Mouse (Mus musculus) heart, embryonic 16.5 days (tissue): ENCODE measurements around the gene Heatr5b. TPM values are rescaled to one million over a fixed set of nuclear protein-coding genes. Genes with fewer than 3 reads are reported as not detected.

Source experiments
- ATAC-seq: fragments of 200-750 bp; cut with Nextera tagmentation; replicated peaks from 2 replicates; pipeline ENCODE4 v1.8.0; 2017; ENCODE audit warnings: moderate number of reproducible peaks; ENCODE audit not compliant: insufficient read depth, low FRiP score; ENCODE audit errors: extremely low read depth
- H3K27ac ChIP-seq: fragments of 300-500 bp; sonication (generic); 2 replicates; pipeline ENCODE4 v1.5.1; 2014; ENCODE audit warnings: mild to moderate bottlenecking, low read length, control low read depth, moderate library complexity
- H3K27me3 ChIP-seq: fragments of 300-500 bp; sonication (generic); 2 replicates; pipeline ENCODE4 v1.6.1; 2014; ENCODE audit warnings: low read length, mixed read lengths; ENCODE audit not compliant: control insufficient read depth, insufficient read depth
- H3K36me3 ChIP-seq: fragments of 300-500 bp; sonication (generic); 2 replicates; pipeline ENCODE4 v1.6.1; 2014; ENCODE audit not compliant: control insufficient read depth, insufficient read depth
- H3K4me1 ChIP-seq: fragments of 300-500 bp; sonication (generic); 2 replicates; pipeline ENCODE4 v1.6.1; 2014; ENCODE audit warnings: low read length, mixed read lengths; ENCODE audit not compliant: control insufficient read depth, insufficient read depth
- H3K4me2 ChIP-seq: fragments of 300-500 bp; sonication (generic); 2 replicates; pipeline ENCODE4 v1.6.1; 2014; ENCODE audit warnings: low read depth, mild to moderate bottlenecking, control low read depth, low read length
- H3K4me3 ChIP-seq: fragments of 300-500 bp; sonication (generic); 2 replicates; pipeline ENCODE4 v1.5.1; 2014; ENCODE audit warnings: mild to moderate bottlenecking, control low read depth, low read length
- H3K9ac ChIP-seq: fragments of 300-500 bp; sonication (generic); 2 replicates; pipeline ENCODE4 v1.6.1; 2014; ENCODE audit warnings: low read length, control low read depth
- H3K9me3 ChIP-seq: fragments of 300-500 bp; sonication (generic); replicated peaks from 2 replicates; pipeline ENCODE4 v1.6.1; 2016; ENCODE audit warnings: low read length; ENCODE audit not compliant: control insufficient read depth
- WGBS: fragments of 180-500 bp; shearing (Covaris S2); extraction: QIAGEN DNeasy Blood & Tissue Kit; methylation state at CpG from one replicate; pipeline ENCODE4 v1.1.7; 2014; 5-methylcytosine and 5-hydroxymethylcytosine counted together
- polyA plus RNA-seq: library from polyadenylated mRNA; unstranded; fragments of >200 nt; fragmentation: Nextera tagmentation; extraction: Ambion mirVana; gene quantifications from 2 replicates; pipeline ENCODE4 v1.2.1, GENCODE M21; 2015

Heatr5b gene
- 24.7 and 28.7 TPM in 2 replicates for polyA plus RNA-seq

DNA sequence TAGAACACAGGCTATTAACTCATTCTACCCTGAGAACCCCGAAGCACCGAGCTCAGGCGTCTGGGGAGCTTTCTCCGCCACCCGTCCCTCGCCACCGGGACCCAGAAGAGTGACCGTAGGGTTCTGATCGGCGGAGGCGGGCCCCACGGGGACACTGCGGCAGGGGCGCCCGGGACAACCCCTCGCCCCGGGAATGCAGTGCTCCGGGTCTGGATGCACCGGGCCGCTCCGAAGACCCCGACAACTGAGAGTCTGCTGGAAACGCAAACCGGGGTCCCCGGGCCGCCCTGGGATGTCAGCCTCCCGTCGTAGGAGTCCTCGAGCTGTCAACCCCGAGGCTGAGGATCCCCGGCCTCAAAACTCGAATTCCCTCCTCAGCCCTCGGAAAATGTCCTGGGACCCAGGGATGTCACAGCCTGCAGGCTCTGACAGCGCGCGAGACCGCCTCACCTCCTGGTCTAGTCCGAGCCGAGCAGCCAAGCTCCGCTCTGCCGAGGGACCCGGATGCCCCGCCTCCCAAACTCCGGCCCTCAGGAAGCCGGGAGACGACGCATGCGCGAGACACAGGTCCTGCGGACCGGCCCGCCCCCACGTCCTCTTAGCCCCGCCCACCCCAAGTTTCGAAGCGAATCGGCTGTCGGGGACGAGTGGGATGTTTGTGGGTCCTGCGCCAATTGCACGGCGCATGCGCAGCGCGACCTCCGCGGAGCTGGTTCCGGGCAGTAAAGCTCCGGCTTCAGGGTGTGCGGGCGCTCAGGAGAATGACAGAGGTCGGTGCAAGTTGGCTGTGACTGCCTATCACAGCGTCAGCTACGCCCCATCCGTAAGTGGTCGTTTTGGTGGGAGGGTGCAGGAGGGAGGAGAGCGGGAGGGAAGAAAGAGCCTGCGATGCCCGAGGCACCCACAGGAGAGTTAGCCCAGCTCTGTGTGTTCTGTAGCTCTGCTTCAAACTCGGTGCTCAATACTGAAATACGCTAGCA, at the start of gene Heatr5b, which contains the start of gene Gpatch11:
Heatr5b (minus strand) TSS at position 509 of the 980 bp plus-strand sequence.
Gpatch11 (plus strand) TSS at position 712 of the 980 bp plus-strand sequence.
- Histone ChIP-seq H3K36me3 (peaks cover 18% of the 10 kb centered on the region), H3K27me3 (no peaks in the 10 kb centered on the region), H3K4me3 (peak within 1 kb of the TSS; percentile 94), H3K4me2 (peak within 1 kb of the TSS; percentile 91), H3K27ac (peak within 1 kb of the TSS; percentile 89), H3K9me3 (no peaks in the 10 kb centered on the region), H3K9ac (peak within 1 kb of the TSS; percentile 96), H3K4me1 (0 out of 2 replicates have a peak, but pooled peaks cover 5% of the 10 kb centered on the region)
- under 1% methylated on average over 81 of the region's 81 CpGs for WGBS
- ATAC-seq: peak; percentile 98

DNA sequence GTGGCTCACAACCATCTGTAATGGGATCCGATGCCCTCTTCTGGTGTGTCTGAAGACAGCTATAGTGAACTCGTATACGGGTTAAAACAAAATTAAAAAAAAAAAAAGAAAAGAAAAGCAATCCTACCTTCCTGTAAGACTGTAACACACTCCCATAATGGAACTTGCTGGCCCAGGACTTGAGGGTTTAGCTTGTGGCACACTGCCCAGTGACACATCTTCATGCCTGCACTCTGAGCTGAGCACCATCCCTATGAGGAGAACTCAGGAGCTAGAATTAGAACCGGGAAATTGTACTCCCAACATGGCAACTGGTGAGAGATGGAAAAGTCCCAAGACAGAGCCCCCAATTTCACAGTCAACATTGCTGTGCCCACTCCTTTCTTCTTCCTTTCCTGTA, 48.1 kb upstream of the Heatr5b start:
- Histone ChIP-seq H3K27ac (no peak overlapping the region), H3K4me2 (no peak overlapping the region), H3K36me3 (no peaks in the 10 kb centered on the region; the same call in 1 of the 2 replicates), H3K27me3 (no peaks in the 10 kb centered on the region), H3K4me1 (peaks cover 8% of the 10 kb centered on the region), H3K4me3 (no peak overlapping the region), H3K9ac (no peak overlapping the region), H3K9me3 (peaks cover 2% of the 10 kb centered on the region; the same call in 1 of the 2 replicates)
- no peak for ATAC-seq
- WGBS: 88% methylated on average over 4 of the region's 4 CpGs

DNA sequence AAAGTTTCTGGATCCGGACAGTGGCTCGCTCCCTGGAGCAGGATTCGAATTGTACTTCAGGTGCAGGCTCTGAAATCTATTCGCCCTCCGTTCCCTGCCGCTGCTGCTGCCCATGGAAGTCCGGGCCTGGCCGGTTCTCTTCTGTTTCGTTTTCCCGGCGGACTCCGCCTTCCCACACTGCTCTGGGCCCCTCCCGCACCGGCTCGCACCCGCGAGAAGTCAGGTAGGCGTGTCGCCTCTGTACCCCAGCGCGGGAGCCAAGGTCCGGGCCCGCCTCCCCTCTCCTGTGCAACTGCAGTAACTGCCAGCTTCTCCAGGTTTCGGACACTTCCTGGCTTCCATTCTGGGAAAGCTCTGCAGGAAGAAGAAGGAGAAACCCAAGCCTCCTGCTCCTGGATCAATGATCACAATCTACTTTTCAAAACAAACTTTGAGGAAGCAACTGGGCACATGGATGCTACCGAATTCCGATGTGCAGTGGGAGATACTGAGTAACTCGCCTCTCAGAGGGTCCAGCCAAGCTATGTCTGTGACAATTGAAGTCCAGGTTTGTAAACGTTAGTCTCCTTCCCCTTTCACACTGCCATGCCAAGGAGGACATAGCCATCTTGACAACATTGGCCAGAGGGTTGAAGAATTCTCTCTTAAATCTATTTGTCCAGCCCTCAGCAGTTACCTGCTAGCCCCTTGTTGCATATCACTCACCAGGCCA, 47.4 kb upstream of the Heatr5b start, which contains the start of gene Eif2ak2:
Eif2ak2 (minus strand) TSS at position 173 of the 712 bp plus-strand sequence.
- peaks cover 2% of the 10 kb centered on the region; the same call in 1 of the 2 replicates for H3K9me3 ChIP-seq
- H3K4me1 ChIP-seq: peaks cover 8% of the 10 kb centered on the region
- peak within 1 kb of the TSS; percentile 87 for H3K27ac ChIP-seq
- no peaks in the 10 kb centered on the region for H3K27me3 ChIP-seq
- ATAC-seq: peak; percentile 99
- H3K9ac ChIP-seq: peak within 1 kb of the TSS; percentile 88
- 1% methylated on average over 28 of the region's 28 CpGs for WGBS
- peak within 1 kb of the TSS; percentile 84 for H3K4me3 ChIP-seq
- peaks cover 7% of the 10 kb centered on the region for H3K36me3 ChIP-seq
- H3K4me2 ChIP-seq: peak within 1 kb of the TSS; percentile 57

- Histone ChIP-seq H3K4me2 (peak overlapping the region; percentile 57), H3K9me3 (peaks cover 2% of the 10 kb centered on the region; the same call in 1 of the 2 replicates), H3K4me1 (peaks cover 8% of the 10 kb centered on the region), H3K27me3 (no peaks in the 10 kb centered on the region), H3K36me3 (peaks cover 8% of the 10 kb centered on the region), H3K27ac (peak overlapping the region; percentile 87), H3K9ac (peak overlapping the region; percentile 88), H3K4me3 (peak overlapping the region; percentile 84)
- ATAC-seq: peak; percentile 45; the same call in 1 of the 2 replicates
- WGBS: 15% methylated on average over 3 of the region's 7 CpGs
Observed at GRCm38 (mm10) chr17:78881878-78882304, 46.7 kb upstream of the Heatr5b start.

DNA sequence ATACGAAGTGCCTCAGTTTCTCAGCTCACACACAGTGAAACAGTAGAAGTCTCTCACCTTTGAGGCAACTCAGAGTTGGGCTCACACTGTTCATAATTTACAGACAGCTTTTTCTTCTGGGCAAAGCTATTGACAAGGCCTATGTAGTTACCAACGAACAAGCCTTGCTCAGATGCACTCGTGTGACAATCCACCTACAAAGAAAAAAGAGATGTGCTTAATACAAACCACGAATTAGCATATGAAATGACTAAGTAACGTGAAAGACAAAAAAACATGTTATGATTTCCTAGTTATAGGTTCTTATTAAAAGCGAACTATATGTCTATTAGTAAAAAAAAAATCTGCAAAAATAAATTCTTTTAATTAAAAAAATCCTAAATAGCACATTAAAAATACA, 38.7 kb upstream of the Heatr5b start:
- H3K27me3 ChIP-seq: no peaks in the 10 kb centered on the region
- no peaks in the 10 kb centered on the region for H3K9me3 ChIP-seq
- H3K4me2 ChIP-seq: no peak overlapping the region
- peaks cover 22% of the 10 kb centered on the region for H3K36me3 ChIP-seq
- WGBS: 89% methylated on average over 6 of the region's 6 CpGs
- no peak overlapping the region for H3K9ac ChIP-seq
- H3K27ac ChIP-seq: no peak overlapping the region
- H3K4me3 ChIP-seq: no peak overlapping the region
- no peaks in the 10 kb centered on the region for H3K4me1 ChIP-seq
- ATAC-seq: no peak

GRCm38 (mm10) chr17:78856243-78856642, 21.1 kb upstream of the Heatr5b start:
- H3K36me3 ChIP-seq: peaks cover 23% of the 10 kb centered on the region
- no peaks in the 10 kb centered on the region for H3K9me3 ChIP-seq
- no peak overlapping the region for H3K4me3 ChIP-seq
- no peaks in the 10 kb centered on the region for H3K27me3 ChIP-seq
- no peak overlapping the region for H3K27ac ChIP-seq
- ATAC-seq: no peak
- no peaks in the 10 kb centered on the region for H3K4me1 ChIP-seq
- H3K4me2 ChIP-seq: no peak overlapping the region
- H3K9ac ChIP-seq: no peak overlapping the region
- WGBS: 87% methylated on average over 10 of the region's 10 CpGs

DNA sequence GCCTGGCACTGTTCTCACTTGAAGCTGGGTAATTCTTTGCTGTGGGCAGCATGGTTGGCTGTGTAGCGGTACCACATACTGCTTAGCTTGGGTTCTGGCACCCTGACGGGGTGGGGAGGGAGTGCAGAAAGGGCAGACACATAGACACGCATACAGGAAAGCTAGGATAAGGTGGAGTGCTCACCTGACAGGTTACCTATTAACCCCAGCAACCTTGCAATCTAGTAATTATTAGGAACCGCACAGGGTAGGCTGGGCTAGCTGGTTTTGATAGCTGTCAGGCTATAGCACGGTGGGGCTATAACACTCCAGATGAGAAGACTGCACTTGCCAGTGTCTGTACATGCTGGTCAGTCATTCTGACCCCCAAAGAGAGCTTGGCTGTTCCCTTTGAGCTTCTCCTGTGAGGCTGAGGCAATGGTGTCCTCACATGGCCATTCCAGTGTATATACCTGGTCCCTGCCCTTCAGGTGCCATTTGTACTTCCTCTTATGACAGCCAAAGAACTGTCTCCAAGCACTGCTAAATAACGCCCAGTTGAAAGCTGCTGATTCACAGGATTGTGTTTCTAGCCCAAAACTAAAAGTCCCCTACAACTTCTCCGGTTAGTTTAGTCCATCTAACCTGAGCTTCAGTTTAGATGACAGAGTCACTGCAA, 7.2 kb upstream of the Heatr5b start:
- no peak for ATAC-seq
- 92% methylated on average over 7 of the region's 7 CpGs for WGBS
- H3K27ac ChIP-seq: no peak overlapping the region
- H3K27me3 ChIP-seq: no peaks in the 10 kb centered on the region
- no peaks in the 10 kb centered on the region for H3K9me3 ChIP-seq
- H3K4me3 ChIP-seq: no peak overlapping the region
- H3K36me3 ChIP-seq: peaks cover 53% of the 10 kb centered on the region
- H3K9ac ChIP-seq: no peak overlapping the region
- no peak overlapping the region for H3K4me2 ChIP-seq
- no peaks in the 10 kb centered on the region for H3K4me1 ChIP-seq

- Histone ChIP-seq H3K36me3 (peaks cover 20% of the 10 kb centered on the region), H3K4me1 (0 out of 2 replicates have a peak, but pooled peaks cover 5% of the 10 kb centered on the region), H3K4me3 (peak overlapping the region; percentile 94), H3K9me3 (no peaks in the 10 kb centered on the region), H3K9ac (peak overlapping the region; percentile 76), H3K27ac (peak overlapping the region; percentile 84), H3K27me3 (no peaks in the 10 kb centered on the region), H3K4me2 (peak overlapping the region; percentile 91)
- no peak for ATAC-seq
- 28% methylated on average over 2 of the region's 2 CpGs for WGBS
Observed at GRCm38 (mm10) chr17:78836056-78836455, 892 bp upstream of the Heatr5b start.
